Mouse (Mus musculus) liver, adult 2 months (tissue): ENCODE results near the gene Tmcc2.

ENCODE experiments used
- CTCF ChIP-seq: fragments of 200-500 bp; IDR thresholded peaks from 2 replicates; pipeline ENCODE4 v1.5.1; 2011; ENCODE audit warnings: low read depth, low read length, control low read depth
- POLR2A ChIP-seq: fragments of 200-500 bp; IDR thresholded peaks from 2 replicates; pipeline ENCODE4 v1.6.1; 2011; ENCODE audit warnings: low read length, control low read depth; ENCODE audit not compliant: insufficient read depth; ENCODE audit errors: extremely low read depth

GRCm38 (mm10) chr1:132355841-132356242 lies 35.2 kb downstream of the Tmcc2 start:
- peak; percentile 87 for TF ChIP-seq CTCF
- no peak for TF ChIP-seq POLR2A
